Mouse (Mus musculus): Measurements from ENCODE around the gene Ormdl2. TPM values are rescaled to one million over a fixed set of nuclear protein-coding genes. Genes with fewer than 3 reads are reported as not detected.
A peak's percentile ranks its signal among the peaks of the same experiment; 100 is the strongest.

The Ormdl2 gene
- 84.9 and 103 TPM in 2 replicates for polyA plus RNA-seq (2015; fragmentation: Nextera tagmentation; extraction: Ambion mirVana)

- WGBS = under 1% methylated on average over 46 of the region's 46 CpGs
- ATAC-seq (ENCODE audit: insufficient read depth, low FRiP score) = peak; percentile 99
These were observed at the start of gene Ormdl2 for GRCm38 (mm10) chr10:128821358-128822056. Gene Ormdl2 (minus strand): TSS chr10:128821645.

GRCm38 (mm10) chr10:128870341-128870740, 48.9 kb upstream of the Ormdl2 start:
- H3K4me1 ChIP-seq (ENCODE audit: control insufficient read depth, insufficient read depth, low read length) = no peaks in the 10 kb centered on the region
- H3K4me2 ChIP-seq (ENCODE audit: low read depth, low read length) = no peak overlapping the region
- 88% methylated on average over 3 of the region's 3 CpGs for WGBS
- no peak for ATAC-seq (ENCODE audit: insufficient read depth, low FRiP score)
- no peaks in the 10 kb centered on the region for H3K27me3 ChIP-seq (ENCODE audit: control insufficient read depth, insufficient read depth, low read length)
- no peak overlapping the region for H3K27ac ChIP-seq (ENCODE audit: low read length)
- no peak overlapping the region for H3K4me3 ChIP-seq (replicated peaks; ENCODE audit: low read length)
- no peaks in the 10 kb centered on the region for H3K9me3 ChIP-seq (replicated peaks; ENCODE audit: control insufficient read depth, low read length)
- no peak overlapping the region for H3K9ac ChIP-seq (ENCODE audit: low read length)
- peaks cover 26% of the 10 kb centered on the region for H3K36me3 ChIP-seq (ENCODE audit: control insufficient read depth, insufficient read depth, low read length)

More at GRCm38 (mm10) chr10:128821358-128822056, at the start of gene Ormdl2:
- Histone ChIP-seq H3K4me1 (ENCODE audit: control insufficient read depth, insufficient read depth, low read length) (peaks cover 6% of the 10 kb centered on the region), H3K4me2 (ENCODE audit: low read depth, low read length) (peak within 1 kb of the TSS; percentile 89), H3K9ac (ENCODE audit: low read length) (peak within 1 kb of the TSS; percentile 89), H3K9me3 (replicated peaks; ENCODE audit: control insufficient read depth, low read length) (no peaks in the 10 kb centered on the region), H3K36me3 (ENCODE audit: control insufficient read depth, insufficient read depth, low read length) (peaks cover 6% of the 10 kb centered on the region; the same call in 1 of the 2 replicates), H3K27me3 (ENCODE audit: control insufficient read depth, insufficient read depth, low read length) (no peaks in the 10 kb centered on the region), H3K27ac (ENCODE audit: low read length) (peak within 1 kb of the TSS; percentile 49), H3K4me3 (replicated peaks; ENCODE audit: low read length) (peak within 1 kb of the TSS; percentile 91)

DNA sequence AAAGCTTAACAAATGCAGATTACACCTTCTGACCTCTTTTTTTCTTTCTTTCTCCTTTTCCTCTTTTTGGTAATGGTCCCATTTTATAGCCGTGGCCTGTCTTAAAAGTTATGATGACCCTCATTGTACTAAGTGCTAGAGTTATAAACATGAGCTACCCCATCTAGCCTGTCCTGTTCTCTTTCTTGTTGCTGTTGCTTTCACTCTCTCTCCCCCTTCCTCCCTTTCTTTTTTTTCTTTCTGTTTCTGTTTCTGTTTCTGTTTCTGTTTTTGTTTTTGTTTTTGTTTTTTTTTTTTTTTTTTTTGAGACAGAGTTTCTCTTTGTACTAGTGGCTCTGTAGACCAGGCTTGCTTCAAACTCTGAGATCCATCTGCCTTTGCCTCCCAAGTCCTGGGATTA, 45.1 kb upstream of the Ormdl2 start:
- ATAC-seq (ENCODE audit: insufficient read depth, low FRiP score) = no peak
- Histone ChIP-seq H3K27ac (ENCODE audit: low read length) (no peak overlapping the region), H3K4me3 (replicated peaks; ENCODE audit: low read length) (no peak overlapping the region), H3K4me1 (ENCODE audit: control insufficient read depth, insufficient read depth, low read length) (no peaks in the 10 kb centered on the region), H3K36me3 (ENCODE audit: control insufficient read depth, insufficient read depth, low read length) (peaks cover 16% of the 10 kb centered on the region), H3K4me2 (ENCODE audit: low read depth, low read length) (no peak overlapping the region), H3K9ac (ENCODE audit: low read length) (no peak overlapping the region), H3K27me3 (ENCODE audit: control insufficient read depth, insufficient read depth, low read length) (no peaks in the 10 kb centered on the region), H3K9me3 (replicated peaks; ENCODE audit: control insufficient read depth, low read length) (no peaks in the 10 kb centered on the region)
- 95% methylated on average over 1 of the region's 1 CpGs for WGBS

DNA sequence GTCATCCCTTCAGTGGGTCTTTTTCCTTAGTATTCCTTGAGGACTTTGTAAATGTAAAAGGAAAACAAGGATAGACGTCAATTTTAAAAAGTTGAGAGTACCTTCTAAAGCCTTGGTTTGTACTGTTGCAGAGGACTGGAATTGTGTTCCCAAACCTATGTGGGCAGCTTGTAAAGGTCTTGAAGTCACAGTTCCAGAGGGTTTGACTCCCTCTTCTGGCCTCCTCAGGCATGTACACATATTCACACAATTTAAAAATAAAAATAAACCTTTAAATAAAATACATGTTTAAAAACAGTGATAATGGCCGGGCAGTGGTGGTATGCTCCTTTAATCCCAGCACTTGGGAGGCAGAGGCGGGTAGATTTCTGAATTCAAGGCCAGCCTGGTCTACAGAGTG, 44.6 kb upstream of the Ormdl2 start:
- ATAC-seq (ENCODE audit: insufficient read depth, low FRiP score) = no peak
- no peaks in the 10 kb centered on the region for H3K9me3 ChIP-seq (replicated peaks; ENCODE audit: control insufficient read depth, low read length)
- 90% methylated on average over 3 of the region's 3 CpGs for WGBS
- no peak overlapping the region for H3K9ac ChIP-seq (ENCODE audit: low read length)
- no peaks in the 10 kb centered on the region for H3K4me1 ChIP-seq (ENCODE audit: control insufficient read depth, insufficient read depth, low read length)
- H3K27ac ChIP-seq (ENCODE audit: low read length) = no peak overlapping the region
- H3K4me3 ChIP-seq (replicated peaks; ENCODE audit: low read length) = no peak overlapping the region
- H3K4me2 ChIP-seq (ENCODE audit: low read depth, low read length) = no peak overlapping the region
- no peaks in the 10 kb centered on the region for H3K27me3 ChIP-seq (ENCODE audit: control insufficient read depth, insufficient read depth, low read length)
- peaks cover 13% of the 10 kb centered on the region for H3K36me3 ChIP-seq (ENCODE audit: control insufficient read depth, insufficient read depth, low read length)

- Histone ChIP-seq H3K4me1 (ENCODE audit: control insufficient read depth, insufficient read depth, low read length) (no peaks in the 10 kb centered on the region), H3K9me3 (replicated peaks; ENCODE audit: control insufficient read depth, low read length) (no peaks in the 10 kb centered on the region), H3K4me2 (ENCODE audit: low read depth, low read length) (no peak overlapping the region), H3K9ac (ENCODE audit: low read length) (no peak overlapping the region), H3K4me3 (replicated peaks; ENCODE audit: low read length) (no peak overlapping the region), H3K27me3 (ENCODE audit: control insufficient read depth, insufficient read depth, low read length) (no peaks in the 10 kb centered on the region), H3K27ac (ENCODE audit: low read length) (no peak overlapping the region), H3K36me3 (ENCODE audit: control insufficient read depth, insufficient read depth, low read length) (peaks cover 12% of the 10 kb centered on the region)
- ATAC-seq (ENCODE audit: insufficient read depth, low FRiP score) = no peak
These were observed 39.7 kb upstream of the Ormdl2 start for GRCm38 (mm10) chr10:128861176-128861575.

DNA sequence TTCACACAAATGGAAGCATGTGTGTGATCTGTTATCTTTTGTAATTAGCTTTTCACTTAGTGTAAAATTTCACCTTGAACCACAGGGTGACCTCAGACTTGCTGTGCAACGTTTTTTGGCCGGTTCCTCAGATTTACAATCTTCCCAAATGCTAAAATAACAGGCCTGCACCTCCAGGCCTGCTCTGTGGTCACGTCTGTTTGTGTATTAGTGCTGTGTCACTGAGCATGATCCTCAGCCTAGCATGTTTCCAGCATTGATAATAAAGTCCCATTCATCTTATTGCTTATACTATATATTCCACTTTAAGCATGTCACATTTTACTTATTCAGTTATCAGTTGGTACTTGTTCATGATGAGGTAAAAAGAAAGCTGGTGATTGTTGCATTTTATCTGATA, 28.9 kb upstream of the Ormdl2 start:
- H3K27me3 ChIP-seq (ENCODE audit: control insufficient read depth, insufficient read depth, low read length) = no peaks in the 10 kb centered on the region
- no peak for ATAC-seq (ENCODE audit: insufficient read depth, low FRiP score)
- H3K4me3 ChIP-seq (replicated peaks; ENCODE audit: low read length) = no peak overlapping the region
- peaks cover 12% of the 10 kb centered on the region; the same call in 1 of the 2 replicates for H3K36me3 ChIP-seq (ENCODE audit: control insufficient read depth, insufficient read depth, low read length)
- no peaks in the 10 kb centered on the region for H3K4me1 ChIP-seq (ENCODE audit: control insufficient read depth, insufficient read depth, low read length)
- WGBS = 78% methylated on average over 3 of the region's 3 CpGs
- no peak overlapping the region for H3K4me2 ChIP-seq (ENCODE audit: low read depth, low read length)
- no peaks in the 10 kb centered on the region for H3K9me3 ChIP-seq (replicated peaks; ENCODE audit: control insufficient read depth, low read length)
- H3K27ac ChIP-seq (ENCODE audit: low read length) = no peak overlapping the region
- no peak overlapping the region for H3K9ac ChIP-seq (ENCODE audit: low read length)

- Histone ChIP-seq H3K9ac (ENCODE audit: low read length) (no peak overlapping the region), H3K9me3 (replicated peaks; ENCODE audit: control insufficient read depth, low read length) (no peaks in the 10 kb centered on the region), H3K27me3 (ENCODE audit: control insufficient read depth, insufficient read depth, low read length) (no peaks in the 10 kb centered on the region), H3K36me3 (ENCODE audit: control insufficient read depth, insufficient read depth, low read length) (peaks cover 13% of the 10 kb centered on the region; the same call in 1 of the 2 replicates), H3K27ac (ENCODE audit: low read length) (no peak overlapping the region), H3K4me2 (ENCODE audit: low read depth, low read length) (no peak overlapping the region), H3K4me3 (replicated peaks; ENCODE audit: low read length) (no peak overlapping the region), H3K4me1 (ENCODE audit: control insufficient read depth, insufficient read depth, low read length) (no peaks in the 10 kb centered on the region)
- WGBS = 54% methylated on average over 2 of the region's 2 CpGs
- ATAC-seq (ENCODE audit: insufficient read depth, low FRiP score) = no peak
These were observed 27.0 kb upstream of the Ormdl2 start for GRCm38 (mm10) chr10:128848426-128848825.

DNA sequence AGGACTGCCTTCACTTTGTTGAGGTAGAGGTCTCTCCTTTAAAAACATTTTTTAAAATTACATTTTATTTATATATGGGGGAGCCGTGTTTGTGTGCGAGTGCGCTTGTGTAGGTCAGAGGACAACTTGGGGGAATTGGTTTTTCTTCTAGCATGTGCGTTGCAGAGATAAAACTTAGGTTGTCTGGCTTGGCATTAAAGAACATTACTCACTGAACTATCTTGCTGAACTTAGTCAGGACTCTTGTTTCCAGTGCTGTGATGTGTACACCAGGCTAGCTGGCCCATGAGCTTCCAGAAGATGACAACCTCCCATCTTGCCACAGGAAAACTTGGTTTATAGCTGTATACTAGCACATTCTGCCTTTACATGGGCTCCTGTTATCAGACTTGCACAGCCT, 25.2 kb upstream of the Ormdl2 start:
- ATAC-seq (ENCODE audit: insufficient read depth, low FRiP score) = no peak
- Histone ChIP-seq H3K4me3 (replicated peaks; ENCODE audit: low read length) (no peak overlapping the region), H3K4me1 (ENCODE audit: control insufficient read depth, insufficient read depth, low read length) (no peaks in the 10 kb centered on the region), H3K9me3 (replicated peaks; ENCODE audit: control insufficient read depth, low read length) (no peaks in the 10 kb centered on the region), H3K27ac (ENCODE audit: low read length) (no peak overlapping the region), H3K27me3 (ENCODE audit: control insufficient read depth, insufficient read depth, low read length) (no peaks in the 10 kb centered on the region), H3K36me3 (ENCODE audit: control insufficient read depth, insufficient read depth, low read length) (peaks cover 15% of the 10 kb centered on the region; the same call in 1 of the 2 replicates), H3K4me2 (ENCODE audit: low read depth, low read length) (no peak overlapping the region), H3K9ac (ENCODE audit: low read length) (no peak overlapping the region)
- WGBS = 96% methylated on average over 4 of the region's 4 CpGs

GRCm38 (mm10) chr10:128845516-128845915, 24.1 kb upstream of the Ormdl2 start:
- no peak overlapping the region for H3K4me3 ChIP-seq (replicated peaks; ENCODE audit: low read length)
- no peak overlapping the region for H3K4me2 ChIP-seq (ENCODE audit: low read depth, low read length)
- H3K36me3 ChIP-seq (ENCODE audit: control insufficient read depth, insufficient read depth, low read length) = peaks cover 15% of the 10 kb centered on the region; the same call in 1 of the 2 replicates
- H3K9ac ChIP-seq (ENCODE audit: low read length) = no peak overlapping the region
- no peak for ATAC-seq (ENCODE audit: insufficient read depth, low FRiP score)
- no peaks in the 10 kb centered on the region for H3K9me3 ChIP-seq (replicated peaks; ENCODE audit: control insufficient read depth, low read length)
- no peaks in the 10 kb centered on the region for H3K27me3 ChIP-seq (ENCODE audit: control insufficient read depth, insufficient read depth, low read length)
- no peak overlapping the region for H3K27ac ChIP-seq (ENCODE audit: low read length)
- WGBS = 63% methylated on average over 2 of the region's 2 CpGs
- H3K4me1 ChIP-seq (ENCODE audit: control insufficient read depth, insufficient read depth, low read length) = no peaks in the 10 kb centered on the region

Measured in stomach, embryonic 16.5 days (tissue).